Mouse (Mus musculus) ES-Bruce4 (cell line): ENCODE measurements around the gene Was. TPM values are rescaled to one million over a fixed set of nuclear protein-coding genes. Genes with fewer than 3 reads are reported as not detected.
"Not testable (repeated sequence)": the region's sequence is repeated elsewhere in the genome, so short reads cannot be mapped to it uniquely, and the experiment has no call there.

Source experiments
- H3K27ac ChIP-seq: 2 replicates; pipeline ENCODE4 v1.5.1; 2012; ENCODE audit warnings: low read length, inconsistent platforms; ENCODE audit not compliant: insufficient read depth
- H3K27me3 ChIP-seq: 2 replicates; pipeline ENCODE4 v1.6.1; 2012; ENCODE audit warnings: mild to moderate bottlenecking, low read length, inconsistent platforms; ENCODE audit not compliant: control insufficient read depth, poor library complexity, insufficient read depth, severe bottlenecking
- H3K36me3 ChIP-seq: 2 replicates; pipeline ENCODE4 v1.6.1; 2012; ENCODE audit warnings: inconsistent platforms, mild to moderate bottlenecking, low read length, moderate library complexity; ENCODE audit not compliant: control insufficient read depth, poor library complexity, insufficient read depth, severe bottlenecking
- H3K4me1 ChIP-seq: one replicate; pipeline ENCODE4 v1.8.1; 2011; ENCODE audit warnings: low read length; ENCODE audit not compliant: control insufficient read depth, insufficient read depth
- H3K4me3 ChIP-seq: 2 replicates; pipeline ENCODE4 v1.5.1; 2011; ENCODE audit warnings: low read depth, mild to moderate bottlenecking, low read length
- H3K9ac ChIP-seq: 2 replicates; pipeline ENCODE4 v1.6.1; 2012; ENCODE audit warnings: low read depth, mild to moderate bottlenecking, inconsistent platforms; ENCODE audit not compliant: poor library complexity, severe bottlenecking
- H3K9me3 ChIP-seq: replicated peaks from 2 replicates; pipeline ENCODE4 v1.6.1; 2012; ENCODE audit warnings: mild to moderate bottlenecking, low read length, inconsistent platforms; ENCODE audit not compliant: control insufficient read depth, poor library complexity, insufficient read depth, severe bottlenecking
- CTCF ChIP-seq: IDR thresholded peaks from one replicate; pipeline ENCODE4 v1.8.1; 2011; ENCODE audit warnings: low read depth, low read length
- EP300 ChIP-seq: IDR thresholded peaks from 2 replicates; pipeline ENCODE4 v1.6.1; 2011; ENCODE audit warnings: low read depth, low read length; ENCODE audit not compliant: insufficient read depth
- POLR2A ChIP-seq: IDR thresholded peaks from one replicate; pipeline ENCODE4 v1.8.1; 2011; ENCODE audit warnings: low read length; ENCODE audit not compliant: insufficient read depth
- polyA plus RNA-seq: library from polyadenylated mRNA; stranded (reverse); fragments of >200 nt; gene quantifications from 2 replicates; pipeline ENCODE4 v1.2.4, GENCODE M21; 2011; ENCODE audit warnings: low read depth; ENCODE audit not compliant: missing spikeins, insufficient read depth, insufficient read length

Gene Was
- polyA plus RNA-seq, 1 experiment = 0.66 TPM

GRCm38 (mm10) chrX:8051044-8051781 lies 39.1 kb downstream of the Was start:
- not testable (repeated sequence) for H3K4me1 ChIP-seq, H3K9me3 ChIP-seq, H3K27me3 ChIP-seq, H3K36me3 ChIP-seq
- H3K27ac ChIP-seq = peak overlapping the region; percentile 97
- TF ChIP-seq EP300 = peak; percentile 73; the same call in 1 of the 2 replicates
- peak overlapping the region; percentile 75 for H3K9ac ChIP-seq
- H3K4me3 ChIP-seq = peak overlapping the region; percentile 60

DNA sequence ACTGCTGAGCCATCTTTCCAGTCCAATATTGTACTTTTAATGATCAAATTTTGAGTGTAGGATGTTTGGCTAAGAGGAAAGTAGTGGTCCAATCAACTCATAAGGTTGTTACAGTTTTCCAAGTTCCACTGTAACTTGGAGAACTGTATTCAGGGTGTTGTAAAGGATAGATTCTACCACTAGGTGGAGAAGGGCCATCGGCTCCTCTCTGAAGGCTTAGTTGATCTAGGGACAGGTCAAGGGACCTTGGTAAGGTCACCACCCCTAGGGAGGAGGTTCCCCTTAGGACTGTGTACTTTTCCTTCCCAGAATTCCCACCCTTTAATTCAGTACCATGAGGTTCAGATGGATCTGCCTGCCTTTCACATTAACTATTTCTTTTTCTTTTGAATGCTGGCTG lies 57.3 kb downstream of the Was start:
- Histone ChIP-seq H3K27ac (no peak overlapping the region), H3K9me3 (no peaks in the 10 kb centered on the region), H3K4me3 (no peak overlapping the region), H3K36me3 (no peaks in the 10 kb centered on the region), H3K27me3 (no peaks in the 10 kb centered on the region), H3K4me1 (no peaks in the 10 kb centered on the region), H3K9ac (no peak overlapping the region)
- no peak for TF ChIP-seq POLR2A
- peak; percentile 15 for TF ChIP-seq CTCF

Other genes starting within 250 kb of the Was start
- 85.0 and 90.6 TPM in 2 replicates for gene Otud5, start 249.1 kb downstream of the Was start, polyA plus RNA-seq
- gene Pim2, start 212.2 kb downstream of the Was start, polyA plus RNA-seq = 29.8 and 31.2 TPM in 2 replicates
- gene Slc35a2, start 206.5 kb downstream of the Was start, polyA plus RNA-seq = 25.6 and 31.4 TPM in 2 replicates
- 83.3 and 87.9 TPM in 2 replicates for gene Pqbp1, start 191.2 kb downstream of the Was start, polyA plus RNA-seq
- gene Timm17b, start 191.1 kb downstream of the Was start, polyA plus RNA-seq = 41.6 and 44.9 TPM in 2 replicates
- gene Gm10491, start 182.7 kb downstream of the Was start, polyA plus RNA-seq = not detected in 2 replicates
- not detected in 2 replicates for gene Gm10490, start 181.0 kb downstream of the Was start, polyA plus RNA-seq
- 12.3 and 16.9 TPM in 2 replicates for gene Pcsk1n, start 170.7 kb downstream of the Was start, polyA plus RNA-seq
- gene Eras, start 161.9 kb downstream of the Was start, polyA plus RNA-seq = 31.2 and 31.7 TPM in 2 replicates
- 85.6 and 101 TPM in 2 replicates for gene Hdac6, start 142.6 kb downstream of the Was start, polyA plus RNA-seq
- 1.3 and 1.9 TPM in 2 replicates for gene Gata1, start 112.4 kb downstream of the Was start, polyA plus RNA-seq
- 15.9 and 16.6 TPM in 2 replicates for gene Glod5, start 72.0 kb downstream of the Was start, polyA plus RNA-seq
- 35.4 and 35.9 TPM in 2 replicates for gene Suv39h1, start 15.7 kb downstream of the Was start, polyA plus RNA-seq
- gene Wdr13, start 42.4 kb upstream of the Was start, polyA plus RNA-seq = 8.7 and 11.2 TPM in 2 replicates
- gene Rbm3, start 55.4 kb upstream of the Was start, polyA plus RNA-seq = 421 and 458 TPM in 2 replicates
- 9.5 and 10.9 TPM in 2 replicates for gene Tbc1d25, start 85.7 kb upstream of the Was start, polyA plus RNA-seq
- gene Ebp, start 103.0 kb upstream of the Was start, polyA plus RNA-seq = 57.6 and 59.1 TPM in 2 replicates
- 8.5 and 10.8 TPM in 2 replicates for gene Porcn, start 116.0 kb upstream of the Was start, polyA plus RNA-seq
- gene Ftsj1, start 161.9 kb upstream of the Was start, polyA plus RNA-seq = 20.1 and 24.7 TPM in 2 replicates
- 0.63 and 1.7 TPM in 2 replicates for gene Slc38a5, start 180.6 kb upstream of the Was start, polyA plus RNA-seq
- not detected in 2 replicates for gene Ssxb10, start 236.9 kb upstream of the Was start, polyA plus RNA-seq